Mouse (Mus musculus) adrenal gland, adult 18-20 months (tissue): ENCODE data around the gene Nudt1. TPM values are rescaled to one million over a fixed set of nuclear protein-coding genes. Genes with fewer than 3 reads are reported as not detected.
A peak's percentile ranks its signal among the peaks of the same experiment; 100 is the strongest.

ENCODE experiments used
- DNase-seq, 2 experiments: peaks; one replicate each; pipeline ENCODE4 v3.0.0; 2021 to 2022; ENCODE audit warnings: low spot score in 2 of 2
- long read RNA-seq, 2 experiments: library from polyadenylated mRNA; stranded (forward); transcript quantifications; one replicate each; pipeline ENCODE4 v2.0.0; 2021
- total RNA-seq, 2 experiments: library from RNA; stranded (reverse); gene quantifications; 1 replicate in 1 of 2; 2 replicates in 1 of 2; pipeline ENCODE4 v1.2.3; 2021

Nudt1 gene
- total RNA-seq: 10 to 100 TPM; 13.5 to 17.6 TPM
- long read RNA-seq, experiment 1, partial matches to known transcripts: 1 of 4 reads
- long read RNA-seq, experiment 1, other reads (novel, unspliced or antisense): 1 of 4 reads
- long read RNA-seq, experiment 2, transcript Nudt1-201 (5 exons, 954 nt): minor isoform, 9 of 39 reads
- long read RNA-seq, experiment 2, transcript Nudt1-202 (4 exons, 952 nt): major isoform, 15 of 39 reads
- long read RNA-seq, experiment 2, partial matches to known transcripts: 2 of 39 reads
- long read RNA-seq, experiment 2, other reads (novel, unspliced or antisense): 10 of 39 reads

DNA sequence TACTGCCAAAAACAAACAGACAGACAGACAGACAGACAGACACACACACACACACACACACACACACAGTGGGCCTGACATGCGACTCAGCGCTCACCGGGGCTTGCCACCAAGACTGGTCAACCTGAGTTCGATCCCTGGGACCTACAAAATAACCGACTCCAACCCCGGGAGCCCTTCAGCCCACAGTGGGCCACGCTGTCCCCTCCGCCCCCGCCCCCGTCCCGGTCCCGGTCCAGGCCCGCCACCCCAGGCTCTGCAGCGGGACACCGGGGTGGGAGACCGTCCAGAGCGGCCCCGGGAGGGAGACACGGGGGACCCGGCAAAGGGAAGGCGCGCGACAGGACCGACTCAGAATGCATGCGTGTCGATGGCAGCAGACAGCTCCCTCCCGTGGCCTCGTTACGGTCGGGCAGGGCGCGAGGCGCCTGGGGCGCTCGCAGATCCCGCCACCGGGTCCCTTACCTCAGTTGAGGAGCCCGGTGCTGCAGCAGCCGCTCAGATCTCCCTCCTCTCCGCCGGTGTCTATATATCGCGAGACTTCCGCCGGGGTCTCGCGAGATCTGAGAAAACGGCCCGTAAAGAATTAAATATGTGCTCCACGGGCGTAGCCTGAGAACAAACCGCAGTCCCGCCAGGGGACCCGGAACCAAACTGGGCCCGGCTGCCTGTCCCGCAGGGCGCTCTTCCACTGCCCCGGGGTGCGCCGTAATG lies at the start of gene Nudt1, which contains the start of gene Mad1l1:
Nudt1 (plus strand) TSS at position 615 of the 714 bp plus-strand sequence.
Mad1l1 (minus strand) TSS at position 511 of the 714 bp plus-strand sequence.
- peak; percentile 89 to 92 for DNase-seq

DNA sequence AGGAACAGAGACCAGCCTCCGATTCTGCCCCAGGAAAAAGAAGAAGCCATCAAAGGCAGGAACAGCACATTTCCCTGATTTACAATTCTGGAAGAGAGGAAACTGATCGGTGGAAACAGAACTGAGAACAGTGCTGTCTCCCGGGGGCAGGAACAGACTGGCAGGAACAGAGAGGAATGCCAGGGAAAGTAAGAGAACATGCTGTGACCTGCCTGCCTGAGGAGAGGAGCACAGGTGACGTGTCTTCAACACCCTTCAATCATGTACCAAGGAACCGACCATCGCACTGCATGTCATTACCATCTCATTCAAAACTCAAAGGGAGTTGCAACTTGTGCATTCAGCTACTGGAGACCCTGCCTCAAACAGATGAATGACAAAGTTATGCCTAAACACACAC lies 44.7 kb upstream of the Nudt1 start:
- no peak for DNase-seq

DNA sequence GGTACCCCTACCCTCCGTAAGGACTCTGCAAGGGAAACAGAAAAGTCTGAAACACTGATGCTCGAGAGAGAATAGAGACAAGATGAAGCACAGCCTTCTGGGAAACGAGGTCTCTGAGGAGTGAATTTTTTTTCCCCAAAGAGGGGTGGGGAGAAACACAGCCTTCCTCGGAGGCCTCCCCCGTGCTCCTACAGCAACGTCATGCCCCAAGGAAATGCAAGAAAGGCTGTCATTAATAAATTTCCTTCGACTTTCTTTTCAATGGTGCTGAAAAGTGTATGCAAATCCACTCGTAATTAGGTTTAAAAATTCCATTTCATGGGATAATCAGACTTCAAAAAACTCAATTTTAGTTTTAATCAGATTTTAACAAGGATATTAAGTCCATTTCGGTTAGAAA lies 41.3 kb upstream of the Nudt1 start:
- DNase-seq: no peak

DNA sequence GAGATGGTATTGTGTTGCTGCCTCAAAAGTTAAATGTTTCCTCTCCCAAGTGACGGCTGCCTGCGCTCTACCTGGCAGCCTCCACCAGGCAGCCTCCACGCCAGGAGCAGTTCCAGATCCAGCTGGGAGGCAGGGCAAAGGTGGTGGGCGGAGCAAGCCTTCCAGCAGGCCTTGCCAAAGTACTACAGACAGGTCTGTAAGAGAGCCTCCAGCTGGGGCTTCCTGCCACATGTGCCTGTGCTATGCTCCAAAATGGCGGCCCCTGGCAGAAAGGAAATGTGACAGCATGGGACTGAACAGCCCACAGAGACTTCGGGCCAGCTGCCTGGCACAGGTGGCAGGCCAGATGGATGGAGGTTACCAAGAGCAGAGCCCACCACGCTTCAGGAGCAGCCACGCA lies 39.1 kb upstream of the Nudt1 start:
- DNase-seq: no peak

DNA sequence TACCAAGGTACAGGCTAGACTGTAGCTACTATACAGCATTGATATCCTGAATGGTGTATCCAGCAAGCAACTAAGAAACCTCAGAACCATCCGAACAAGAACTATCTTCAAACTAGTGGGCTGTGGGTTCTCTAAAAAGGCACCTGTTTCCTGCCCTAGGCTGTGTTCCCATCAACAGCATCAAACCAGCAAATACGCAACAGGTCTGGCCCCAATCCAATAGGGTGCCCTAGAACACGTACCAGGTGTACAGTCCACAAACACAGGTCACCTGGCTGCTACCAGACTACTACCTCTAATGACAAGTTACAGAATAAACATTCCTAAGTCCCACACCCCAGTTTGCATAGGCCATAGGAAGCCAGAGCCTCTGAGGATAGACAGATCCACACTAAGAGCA lies 38.6 kb upstream of the Nudt1 start:
- no peak for DNase-seq

DNA sequence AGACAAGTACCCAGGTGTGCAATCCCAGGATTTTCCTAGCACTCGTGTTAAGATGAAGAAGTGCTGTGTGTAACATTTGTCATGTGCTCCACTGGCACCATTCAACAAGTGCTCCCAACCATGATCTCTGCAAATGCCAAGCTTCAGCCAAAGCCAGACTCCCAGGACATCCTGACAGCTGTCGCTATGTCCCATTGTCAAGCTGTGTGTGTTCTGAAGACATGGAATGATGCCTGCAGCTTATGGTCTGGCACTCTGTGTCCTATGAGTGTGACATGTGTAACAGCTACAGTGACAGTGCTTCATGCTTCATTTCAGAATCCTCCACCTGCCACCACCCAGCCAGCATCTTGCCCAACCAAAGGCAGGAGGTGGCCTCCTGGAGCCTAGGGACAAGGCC lies 37.4 kb upstream of the Nudt1 start:
- DNase-seq: no peak

DNA sequence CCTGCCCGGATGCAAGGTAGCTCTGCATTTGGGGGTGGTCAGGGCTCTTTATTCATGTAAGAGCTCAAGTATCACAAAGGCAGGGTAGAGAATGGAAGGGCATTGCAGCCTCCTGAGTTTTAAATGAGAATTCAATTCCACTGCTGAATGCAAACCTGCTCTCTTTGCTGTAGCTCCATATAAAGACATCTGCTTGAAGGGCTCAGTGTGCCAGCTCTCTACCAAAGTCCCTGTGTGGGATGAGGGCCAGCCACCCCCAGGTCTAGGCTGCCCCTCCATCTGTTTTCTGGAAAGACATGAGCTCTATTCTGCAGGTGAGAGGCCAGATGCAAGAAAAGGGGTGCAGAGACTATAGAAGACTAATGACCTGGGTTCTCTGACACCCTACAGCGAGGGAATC lies 36.7 kb upstream of the Nudt1 start:
- no peak for DNase-seq

DNA sequence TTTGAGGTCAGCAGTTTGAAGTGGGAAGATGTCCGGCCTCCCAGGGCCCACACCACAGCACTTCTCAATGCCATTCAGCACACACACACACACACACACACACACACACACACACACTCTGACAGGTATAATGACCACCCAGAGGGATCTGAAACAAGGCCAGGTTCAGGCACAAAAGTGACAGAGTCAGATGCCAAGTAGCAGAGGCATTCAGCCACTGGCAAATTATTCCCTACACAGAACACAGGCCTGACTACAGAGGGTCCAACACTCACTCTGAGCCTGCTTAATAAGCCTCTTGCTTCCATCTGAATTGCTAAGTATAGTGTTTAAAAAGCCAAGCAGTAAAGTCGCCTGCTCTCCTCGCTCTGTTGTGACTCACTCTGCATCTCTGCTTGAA lies 33.2 kb upstream of the Nudt1 start:
- no peak for DNase-seq

DNA sequence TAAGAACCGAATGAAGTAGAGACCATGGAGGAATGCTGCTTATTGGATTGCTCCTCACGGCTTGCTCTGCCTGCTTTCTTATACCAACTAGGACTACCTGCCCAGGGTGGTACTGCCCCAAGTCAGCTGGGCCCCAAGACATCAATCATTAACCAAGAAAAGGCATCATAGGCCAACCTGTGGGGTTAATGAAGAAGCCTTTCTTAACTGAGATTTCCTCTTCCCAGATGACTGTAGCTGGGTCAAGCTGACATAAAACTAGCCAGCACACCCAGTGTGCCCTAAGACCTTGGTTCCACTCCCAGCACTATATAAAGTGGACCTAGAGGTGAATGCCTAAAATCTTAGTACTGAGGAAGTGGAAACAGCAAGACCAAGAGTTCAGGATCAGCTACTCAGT lies 32.3 kb upstream of the Nudt1 start:
- DNase-seq: no peak

DNA sequence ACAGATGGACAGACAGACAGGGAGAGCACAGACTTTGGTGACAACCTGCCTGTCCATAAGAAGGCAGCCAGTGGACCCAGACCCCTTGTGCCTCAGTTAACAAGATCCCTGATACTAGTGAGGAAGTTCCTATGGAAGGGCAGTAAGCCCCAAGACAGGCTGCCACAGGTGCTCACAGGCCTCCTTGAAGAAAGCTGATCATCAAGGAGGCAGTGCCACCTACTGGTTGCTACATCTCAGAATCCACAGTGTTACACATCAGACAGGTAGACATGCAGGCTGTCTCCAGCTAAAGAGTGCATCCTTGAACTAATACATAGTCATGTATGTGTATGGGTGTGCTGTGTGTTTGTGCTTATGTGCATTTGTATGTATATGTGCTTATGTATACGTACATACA lies 29.3 kb upstream of the Nudt1 start:
- DNase-seq: peak; percentile 10 to 35

DNA sequence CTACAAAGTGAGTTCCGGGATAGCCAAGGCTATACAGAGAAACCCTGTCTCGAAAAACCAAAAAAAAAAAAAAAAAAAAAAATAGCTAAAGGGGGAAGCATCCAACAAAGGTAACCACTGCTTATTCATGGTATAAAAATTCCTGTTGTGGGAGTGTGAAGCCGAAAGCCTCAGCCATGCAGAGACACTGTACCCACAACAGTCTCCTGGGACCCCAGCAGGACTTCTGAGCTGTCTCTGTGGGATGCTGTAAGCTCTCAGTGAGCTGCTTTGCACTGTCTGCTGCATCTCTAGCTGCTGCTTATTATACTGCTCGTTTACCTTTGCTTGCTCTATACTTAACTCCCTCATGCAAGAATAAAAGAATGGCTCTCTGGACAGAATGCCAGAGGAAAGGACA lies 23.2 kb upstream of the Nudt1 start:
- DNase-seq: no peak

DNA sequence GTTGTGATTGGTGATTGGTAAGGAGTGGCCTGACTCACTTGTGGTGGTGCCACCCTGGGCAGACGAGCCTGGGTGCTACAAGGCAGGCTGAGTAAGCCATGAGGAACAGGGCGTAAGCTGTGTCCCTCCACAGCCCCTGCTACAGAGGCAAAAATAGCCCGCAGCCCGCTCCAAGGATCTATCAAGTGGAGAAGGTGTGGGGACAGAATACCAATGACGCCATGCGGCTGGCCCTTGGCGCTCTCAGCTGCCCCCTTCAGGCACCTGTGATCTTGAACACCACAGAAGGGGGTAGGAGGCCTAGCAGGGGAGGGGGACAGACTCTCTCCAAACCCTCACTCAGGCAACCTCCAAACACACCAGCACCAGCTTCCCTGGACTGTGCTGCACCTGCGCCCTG lies 15.4 kb upstream of the Nudt1 start:
- no peak for DNase-seq

DNA sequence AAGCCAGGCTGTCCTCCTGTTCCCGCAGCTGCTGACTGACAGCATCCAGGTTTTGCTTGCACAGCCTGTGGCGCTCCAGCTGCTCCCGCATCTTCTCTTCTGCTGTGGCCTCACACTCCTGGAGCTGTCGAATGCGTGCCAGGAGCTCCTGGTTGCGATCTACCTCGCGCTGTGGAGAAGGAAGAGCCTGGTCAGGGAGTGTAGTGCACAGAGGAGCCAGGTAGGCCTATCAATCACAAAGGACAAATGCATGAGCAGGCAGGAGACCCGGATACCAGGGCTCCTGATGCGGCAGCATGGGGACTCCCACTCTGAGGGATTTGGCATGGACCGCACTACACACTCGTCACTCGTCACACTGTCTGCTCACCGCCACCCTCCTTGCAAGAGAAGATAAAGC lies 13.9 kb upstream of the Nudt1 start:
- no peak for DNase-seq

DNA sequence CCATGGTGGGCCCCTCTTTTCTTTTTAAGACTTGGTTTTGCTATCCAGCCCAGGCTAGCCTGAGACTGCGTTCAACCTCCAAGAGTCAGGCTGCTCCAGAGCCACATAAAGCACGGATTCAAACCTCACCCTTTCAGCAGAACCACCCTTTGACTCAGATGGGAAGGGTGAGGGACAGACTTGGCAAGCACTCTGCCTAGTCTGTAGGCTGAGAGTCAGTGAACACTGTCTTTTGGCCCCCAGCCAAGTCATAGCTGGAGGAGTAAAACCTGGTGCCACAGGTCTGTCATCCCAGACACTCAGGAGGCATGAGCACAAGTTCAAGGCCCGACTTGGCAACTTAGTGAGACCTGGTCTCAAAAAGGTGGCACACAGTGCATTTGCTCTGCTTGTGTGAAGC lies 4.7 kb upstream of the Nudt1 start:
- no peak for DNase-seq

DNA sequence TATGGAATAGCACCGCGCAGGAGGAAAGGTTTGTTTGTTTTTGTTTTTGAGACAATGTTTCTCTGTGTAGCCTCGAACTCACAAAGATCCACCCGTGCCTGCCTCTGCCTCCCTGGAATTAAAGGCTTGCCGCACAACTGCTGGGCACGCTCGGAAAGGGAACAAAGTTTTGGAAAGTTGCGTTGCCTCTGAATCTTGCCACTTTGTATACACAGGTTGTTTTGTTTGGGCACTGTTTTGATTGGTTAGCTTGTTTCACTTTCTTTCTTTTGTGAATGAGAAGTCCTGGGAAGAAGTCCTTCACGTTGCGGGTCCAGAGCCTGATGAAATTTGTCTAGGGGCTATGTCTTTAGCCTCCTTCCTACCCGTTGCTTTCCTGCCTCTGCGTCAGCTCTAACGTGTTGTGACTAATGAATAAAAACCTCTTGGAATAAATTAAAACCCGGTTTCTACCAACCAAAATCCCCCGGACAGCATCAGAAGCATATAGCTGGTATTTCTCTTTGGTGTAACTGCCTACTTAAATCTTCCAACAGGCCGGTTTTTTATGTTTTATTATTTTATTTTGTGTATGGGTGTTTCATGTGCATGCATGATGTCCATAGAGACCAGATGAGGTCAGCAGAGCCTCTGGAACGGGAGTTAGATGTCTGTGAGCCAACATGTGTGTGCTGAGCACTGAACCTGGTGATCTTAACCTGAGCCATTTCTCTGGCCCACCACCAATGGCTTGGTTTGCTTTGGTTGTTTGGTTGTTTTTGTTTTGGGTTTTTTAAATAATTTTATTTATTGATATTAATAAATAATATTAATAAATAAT lies 510 bp downstream of the Nudt1 start:
- DNase-seq: peak in 1 of 2 experiments; percentile 12

DNA sequence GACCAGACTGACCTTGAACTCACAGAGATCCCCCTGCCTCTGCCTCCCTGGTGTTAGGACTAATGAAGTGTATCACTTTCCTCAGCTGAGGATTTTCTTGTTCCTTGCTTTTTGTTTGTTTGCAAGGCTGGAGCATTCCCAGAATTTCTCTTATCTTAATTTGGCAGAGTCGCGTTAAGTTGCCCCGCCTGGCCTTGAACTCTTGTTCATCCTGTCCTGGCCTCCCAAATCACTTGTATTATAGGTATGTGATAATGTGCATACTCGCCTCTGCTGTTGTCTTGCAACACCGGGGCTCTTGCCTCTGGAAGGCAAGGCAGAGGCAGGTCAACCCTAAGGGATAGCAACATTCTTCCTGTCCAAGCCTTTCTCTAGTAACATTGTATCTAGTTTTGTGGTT lies 2.6 kb downstream of the Nudt1 start:
- no peak for DNase-seq

DNA sequence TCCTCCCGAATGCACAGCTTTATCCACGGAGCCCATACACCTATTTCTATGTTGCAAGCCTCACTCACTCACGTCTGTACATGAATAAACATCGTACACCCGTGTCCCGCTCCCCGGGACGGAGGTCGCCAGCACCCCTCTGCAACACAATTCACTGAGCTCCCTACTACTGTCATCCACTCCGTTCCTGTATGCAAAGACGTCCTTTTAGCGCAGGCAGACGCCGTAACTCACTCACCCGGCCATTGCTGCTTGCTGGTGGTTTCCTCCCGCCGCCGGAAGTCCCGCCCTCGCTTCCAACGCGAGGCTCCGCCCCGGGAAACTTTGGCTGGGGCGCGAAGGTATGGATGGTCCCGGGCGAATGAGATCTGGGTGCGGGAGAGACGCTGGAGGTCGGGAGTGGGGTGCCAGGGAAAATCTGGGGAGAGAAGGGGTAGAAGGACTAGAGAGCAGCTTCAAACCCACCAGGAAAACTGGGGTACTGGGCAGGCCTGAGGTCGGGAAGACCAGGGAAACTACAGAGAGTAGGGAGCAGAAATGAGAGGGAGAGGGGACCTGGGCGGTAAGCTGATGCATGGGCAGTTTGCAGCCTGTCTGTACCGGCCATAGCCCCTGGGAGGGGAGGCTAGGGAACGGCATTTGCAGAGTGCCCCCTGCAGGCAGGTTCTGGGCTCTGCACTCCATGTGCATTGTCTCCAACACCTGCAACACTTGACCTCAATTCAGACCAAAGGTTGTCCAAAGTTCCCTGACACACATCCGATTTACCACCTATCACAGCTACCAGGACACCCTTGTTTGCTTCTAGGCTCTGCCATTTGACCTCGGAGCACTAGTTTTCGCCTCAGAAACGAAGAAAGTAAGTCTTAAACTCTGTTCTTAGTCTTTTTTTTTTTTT lies 10.4 kb downstream of the Nudt1 start, which contains the start of gene Mrm2:
Mrm2 (minus strand) TSS at position 284 of the 898 bp plus-strand sequence.
- peak; percentile 82 to 88 for DNase-seq

DNA sequence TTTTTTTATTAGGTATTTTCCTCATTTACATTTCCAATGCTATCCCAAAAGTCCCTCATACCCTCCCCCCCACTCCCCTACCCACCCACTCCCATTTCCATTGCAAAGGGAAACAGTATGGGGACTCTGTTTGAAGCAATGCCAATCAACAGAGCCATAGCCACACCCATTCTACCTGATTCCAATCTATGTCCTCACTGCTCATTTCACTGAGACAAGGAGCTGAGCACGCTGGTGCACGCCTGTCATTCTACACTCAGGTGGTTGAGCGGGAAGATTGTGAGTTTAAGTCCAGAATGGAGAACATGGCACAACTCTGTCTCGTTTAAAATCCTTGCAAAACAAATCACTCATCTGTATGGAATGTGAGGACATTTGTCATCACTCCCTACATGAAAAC lies 11.1 kb downstream of the Nudt1 start:
- DNase-seq: no peak

DNA sequence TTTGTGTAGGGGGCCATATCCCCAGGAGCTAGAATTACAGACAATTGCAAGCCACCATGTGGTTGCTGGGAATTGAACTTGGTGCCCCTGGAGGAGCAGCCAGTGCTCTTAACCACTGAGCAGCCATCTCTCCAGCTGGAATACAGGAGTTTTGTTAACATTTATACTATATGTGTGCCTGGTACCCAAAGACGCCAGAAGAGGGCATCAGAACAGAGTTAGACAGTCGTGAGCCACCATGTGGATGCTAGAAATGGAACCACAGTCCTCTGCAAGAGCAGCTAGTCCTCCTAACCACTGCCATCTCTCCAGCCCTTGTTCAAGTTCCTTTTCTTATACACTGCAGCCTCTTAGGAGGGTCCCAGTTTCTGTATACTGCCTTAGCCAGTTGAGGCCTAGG lies 12.2 kb downstream of the Nudt1 start:
- DNase-seq: no peak

DNA sequence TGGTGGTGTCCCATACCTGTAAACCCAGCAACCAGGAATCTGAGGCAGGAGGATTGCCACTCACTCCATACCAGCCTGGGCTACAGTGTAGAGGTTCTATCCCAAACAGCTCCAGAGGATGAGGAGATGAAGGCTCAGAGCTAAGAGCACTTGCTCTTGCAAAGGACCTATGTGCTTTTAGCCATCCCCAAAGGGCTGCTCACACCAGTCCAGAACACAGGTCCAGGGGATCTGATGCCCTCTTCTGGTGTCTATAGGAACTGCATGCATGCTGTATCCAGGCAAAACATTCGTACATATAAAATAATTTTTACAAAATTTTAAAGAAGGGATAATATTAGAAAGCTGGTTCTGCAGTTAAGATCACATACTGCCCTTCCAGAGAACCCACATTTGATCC lies 15.2 kb downstream of the Nudt1 start:
- DNase-seq: peak; percentile 40

DNA sequence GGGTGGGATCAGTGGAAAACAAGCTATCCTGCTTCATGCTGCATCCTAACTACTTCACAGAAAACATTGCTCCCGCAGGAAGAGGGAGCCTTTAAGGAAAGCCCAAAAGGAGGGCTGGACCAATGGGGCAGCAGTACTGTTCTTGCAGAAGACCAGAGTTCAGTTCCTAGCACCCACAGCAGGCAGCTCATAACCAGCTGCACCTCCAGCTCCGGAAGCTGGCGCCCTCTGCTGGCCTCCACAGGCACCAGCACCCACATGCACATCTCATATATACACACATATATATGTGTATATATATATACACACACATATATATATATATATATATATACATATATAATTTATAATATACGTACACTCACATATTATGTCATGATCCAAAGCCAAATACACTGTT lies 17.3 kb downstream of the Nudt1 start:
- DNase-seq: no peak
